Mouse (Mus musculus): ENCODE data around the gene Olfr1361. TPM values are rescaled to one million over a fixed set of nuclear protein-coding genes. Genes with fewer than 3 reads are reported as not detected.

Gene Olfr1361
- polyA plus RNA-seq, 1 experiment from 2014 or later: not detected

Other genes starting within 250 kb of the Olfr1361 start
- gene Pgbd1, start 222.3 kb downstream of the Olfr1361 start, polyA plus RNA-seq (2015; fragmentation: Nextera tagmentation; extraction: Ambion mirVana): 0.82 and 0.97 TPM in 2 replicates
- gene Zscan26, start 209.7 kb downstream of the Olfr1361 start, polyA plus RNA-seq (2015; fragmentation: Nextera tagmentation; extraction: Ambion mirVana): 12.0 and 13.3 TPM in 2 replicates
- gene Nkapl, start 194.9 kb downstream of the Olfr1361 start, polyA plus RNA-seq (2015; fragmentation: Nextera tagmentation; extraction: Ambion mirVana): 0.79 and 1.0 TPM in 2 replicates
- 0.44 TPM in 2 replicates for gene Zkscan4, start 184.5 kb downstream of the Olfr1361 start, polyA plus RNA-seq (2015; fragmentation: Nextera tagmentation; extraction: Ambion mirVana)
- gene Gm10065, start 183.9 kb downstream of the Olfr1361 start, polyA plus RNA-seq (2015; fragmentation: Nextera tagmentation; extraction: Ambion mirVana): not detected in 2 replicates
- 0.62 and 0.70 TPM in 2 replicates for gene AK157302, start 168.2 kb downstream of the Olfr1361 start, polyA plus RNA-seq (2015; fragmentation: Nextera tagmentation; extraction: Ambion mirVana)
- 4.7 and 5.5 TPM in 2 replicates for gene Gm11273, start 162.0 kb downstream of the Olfr1361 start, polyA plus RNA-seq (2015; fragmentation: Nextera tagmentation; extraction: Ambion mirVana)
- 1.0 and 1.2 TPM in 2 replicates for gene Zkscan8, start 132.3 kb downstream of the Olfr1361 start, polyA plus RNA-seq (2015; fragmentation: Nextera tagmentation; extraction: Ambion mirVana)
- 0.04 TPM in 1 of 2 replicates, not detected in the other for gene Olfr1366, start 120.6 kb downstream of the Olfr1361 start, polyA plus RNA-seq (2015; fragmentation: Nextera tagmentation; extraction: Ambion mirVana)
- gene Olfr1535, start 103.5 kb downstream of the Olfr1361 start, polyA plus RNA-seq (2015; fragmentation: Nextera tagmentation; extraction: Ambion mirVana): not detected in 2 replicates
- gene Olfr1364, start 81.6 kb downstream of the Olfr1361 start, polyA plus RNA-seq (2015; fragmentation: Nextera tagmentation; extraction: Ambion mirVana): not detected in 2 replicates
- not detected in 2 replicates for gene Olfr1362, start 49.4 kb downstream of the Olfr1361 start, polyA plus RNA-seq (2015; fragmentation: Nextera tagmentation; extraction: Ambion mirVana)
- not detected in 2 replicates for gene Olfr11, start 20.9 kb downstream of the Olfr1361 start, polyA plus RNA-seq (2015; fragmentation: Nextera tagmentation; extraction: Ambion mirVana)
- gene Olfr1360, start 14.0 kb upstream of the Olfr1361 start, polyA plus RNA-seq (2015; fragmentation: Nextera tagmentation; extraction: Ambion mirVana): not detected in 2 replicates
- not detected in 2 replicates for gene Olfr1359, start 34.7 kb upstream of the Olfr1361 start, polyA plus RNA-seq (2015; fragmentation: Nextera tagmentation; extraction: Ambion mirVana)
- 3.5 and 6.2 TPM in 2 replicates for gene Hist1h2bl, start 52.8 kb upstream of the Olfr1361 start, polyA plus RNA-seq (2015; fragmentation: Nextera tagmentation; extraction: Ambion mirVana)
- 18.6 and 20.0 TPM in 2 replicates for gene Hist1h2ai, start 53.0 kb upstream of the Olfr1361 start, polyA plus RNA-seq (2015; fragmentation: Nextera tagmentation; extraction: Ambion mirVana)
- 4.4 and 13.9 TPM in 2 replicates for gene Hist1h3h, start 54.3 kb upstream of the Olfr1361 start, polyA plus RNA-seq (2015; fragmentation: Nextera tagmentation; extraction: Ambion mirVana)
- gene Hist1h2bm, start 58.7 kb upstream of the Olfr1361 start, polyA plus RNA-seq (2015; fragmentation: Nextera tagmentation; extraction: Ambion mirVana): 5.9 and 9.8 TPM in 2 replicates
- 0.99 and 1.0 TPM in 2 replicates for gene Hist1h4j, start 71.7 kb upstream of the Olfr1361 start, polyA plus RNA-seq (2015; fragmentation: Nextera tagmentation; extraction: Ambion mirVana)
- 5.0 and 6.3 TPM in 2 replicates for gene Hist1h4k, start 87.1 kb upstream of the Olfr1361 start, polyA plus RNA-seq (2015; fragmentation: Nextera tagmentation; extraction: Ambion mirVana)
- gene Hist1h2ak, start 90.4 kb upstream of the Olfr1361 start, polyA plus RNA-seq (2015; fragmentation: Nextera tagmentation; extraction: Ambion mirVana): 40.9 and 50.2 TPM in 2 replicates
- gene Hist1h2bn, start 90.7 kb upstream of the Olfr1361 start, polyA plus RNA-seq (2015; fragmentation: Nextera tagmentation; extraction: Ambion mirVana): 8.1 and 12.9 TPM in 2 replicates
- gene Hist1h1b, start 117.2 kb upstream of the Olfr1361 start, polyA plus RNA-seq (2015; fragmentation: Nextera tagmentation; extraction: Ambion mirVana): 22.9 and 30.4 TPM in 2 replicates
- gene Hist1h3i, start 120.0 kb upstream of the Olfr1361 start, polyA plus RNA-seq (2015; fragmentation: Nextera tagmentation; extraction: Ambion mirVana): 158 and 190 TPM in 2 replicates
- 10.1 and 14.1 TPM in 2 replicates for gene Hist1h2an, start 123.8 kb upstream of the Olfr1361 start, polyA plus RNA-seq (2015; fragmentation: Nextera tagmentation; extraction: Ambion mirVana)
- gene Hist1h2bp, start 124.1 kb upstream of the Olfr1361 start, polyA plus RNA-seq (2015; fragmentation: Nextera tagmentation; extraction: Ambion mirVana): 3.8 and 7.6 TPM in 2 replicates
- gene Hist1h2bq, start 146.8 kb upstream of the Olfr1361 start, polyA plus RNA-seq (2015; fragmentation: Nextera tagmentation; extraction: Ambion mirVana): 25.4 and 31.7 TPM in 2 replicates
- 2.1 TPM in 1 of 2 replicates, not detected in the other for gene Hist1h2ao, start 147.1 kb upstream of the Olfr1361 start, polyA plus RNA-seq (2015; fragmentation: Nextera tagmentation; extraction: Ambion mirVana)
- gene Hist1h4m, start 148.4 kb upstream of the Olfr1361 start, polyA plus RNA-seq (2015; fragmentation: Nextera tagmentation; extraction: Ambion mirVana): not detected in 2 replicates
- 25.5 and 40.3 TPM in 2 replicates for gene Hist1h4n, start 168.8 kb upstream of the Olfr1361 start, polyA plus RNA-seq (2015; fragmentation: Nextera tagmentation; extraction: Ambion mirVana)
- gene Hist1h2ap, start 170.1 kb upstream of the Olfr1361 start, polyA plus RNA-seq (2015; fragmentation: Nextera tagmentation; extraction: Ambion mirVana): 3,914 and 4,206 TPM in 2 replicates
- 24.7 and 33.6 TPM in 2 replicates for gene Hist1h2br, start 170.4 kb upstream of the Olfr1361 start, polyA plus RNA-seq (2015; fragmentation: Nextera tagmentation; extraction: Ambion mirVana)

Measured in liver, embryonic 16.5 days (tissue).